Mouse (Mus musculus): ENCODE results near the gene Vps50.
"Not testable (repeated sequence)": the region's sequence is repeated elsewhere in the genome, so short reads cannot be mapped to it uniquely, and the experiment has no call there.

The Vps50 gene

GRCm38 (mm10) chr6:3536048-3536447 is 37.9 kb downstream of the Vps50 start:
- DNase-seq (ENCODE audit: low read depth, low spot score): no peak

- DNase-seq (ENCODE audit: low read depth, low spot score): no peak
These were observed 41.3 kb downstream of the Vps50 start for GRCm38 (mm10) chr6:3539470-3539869.

- no peak for DNase-seq (ENCODE audit: low read depth, low spot score)
These were observed 45.7 kb downstream of the Vps50 start for GRCm38 (mm10) chr6:3543862-3544261.

- no peak for DNase-seq (ENCODE audit: low read depth, low spot score)
These were observed 46.8 kb downstream of the Vps50 start for GRCm38 (mm10) chr6:3544970-3545369.

- no peak for DNase-seq (ENCODE audit: low read depth, low spot score)
These were observed 50.8 kb downstream of the Vps50 start for GRCm38 (mm10) chr6:3548959-3549358.

- no peak for DNase-seq (ENCODE audit: low read depth, low spot score)
These were observed 51.8 kb downstream of the Vps50 start for GRCm38 (mm10) chr6:3549992-3550391.

- peak; percentile 86 for DNase-seq (ENCODE audit: low read depth, low spot score)
These were observed 54.5 kb downstream of the Vps50 start for GRCm38 (mm10) chr6:3552681-3553080.

- DNase-seq (ENCODE audit: low read depth, low spot score): peak; percentile 93
These were observed 59.0 kb downstream of the Vps50 start for GRCm38 (mm10) chr6:3557177-3557576.

- peak; percentile 57 for DNase-seq (ENCODE audit: low read depth, low spot score)
These were observed 61.8 kb downstream of the Vps50 start for GRCm38 (mm10) chr6:3560009-3560408.

- no peak for DNase-seq (ENCODE audit: low read depth, low spot score)
These were observed 64.1 kb downstream of the Vps50 start for GRCm38 (mm10) chr6:3562301-3562700.

GRCm38 (mm10) chr6:3564118-3564517 is 65.9 kb downstream of the Vps50 start:
- DNase-seq (ENCODE audit: low read depth, low spot score): not testable (repeated sequence)

GRCm38 (mm10) chr6:3565005-3565404 is 66.8 kb downstream of the Vps50 start:
- DNase-seq (ENCODE audit: low read depth, low spot score): no peak

GRCm38 (mm10) chr6:3565667-3566066 is 67.5 kb downstream of the Vps50 start:
- DNase-seq (ENCODE audit: low read depth, low spot score): no peak

- no peak for DNase-seq (ENCODE audit: low read depth, low spot score)
These were observed 69.0 kb downstream of the Vps50 start for GRCm38 (mm10) chr6:3567071-3567610.

GRCm38 (mm10) chr6:3572221-3572815 is 74.1 kb downstream of the Vps50 start:
- DNase-seq (ENCODE audit: low read depth, low spot score): no peak

- peak; percentile 41 for DNase-seq (ENCODE audit: low read depth, low spot score)
These were observed 75.6 kb downstream of the Vps50 start for GRCm38 (mm10) chr6:3573787-3574186.

- no peak for DNase-seq (ENCODE audit: low read depth, low spot score)
These were observed 87.2 kb downstream of the Vps50 start for GRCm38 (mm10) chr6:3585402-3585801.

GRCm38 (mm10) chr6:3590289-3590904 is 92.2 kb downstream of the Vps50 start:
- no peak for DNase-seq (ENCODE audit: low read depth, low spot score)

GRCm38 (mm10) chr6:3594246-3594645 is 96.1 kb downstream of the Vps50 start:
- no peak for DNase-seq (ENCODE audit: low read depth, low spot score)

GRCm38 (mm10) chr6:3612827-3613226 is 114.6 kb downstream of the Vps50 start:
- DNase-seq (ENCODE audit: low read depth, low spot score): no peak

GRCm38 (mm10) chr6:3620428-3621387 is 122.5 kb downstream of the Vps50 start:
- peak; percentile 36 for DNase-seq (ENCODE audit: low read depth, low spot score)
